Mouse (Mus musculus) bone marrow, adult 2 months (tissue): Measurements from ENCODE around the gene Zfp74.

ENCODE experiments used
- CTCF ChIP-seq: fragments of 200-500 bp; IDR thresholded peaks from 2 replicates; pipeline ENCODE4 v1.5.1; 2011; ENCODE audit warnings: low read length, control low read depth; ENCODE audit not compliant: control insufficient read depth, insufficient read depth
- POLR2A ChIP-seq: fragments of 200-500 bp; IDR thresholded peaks from 2 replicates; pipeline ENCODE4 v1.6.1; 2011; ENCODE audit warnings: low read depth, mild to moderate bottlenecking, control low read depth, low read length, borderline replicate concordance; ENCODE audit not compliant: control insufficient read depth

DNA sequence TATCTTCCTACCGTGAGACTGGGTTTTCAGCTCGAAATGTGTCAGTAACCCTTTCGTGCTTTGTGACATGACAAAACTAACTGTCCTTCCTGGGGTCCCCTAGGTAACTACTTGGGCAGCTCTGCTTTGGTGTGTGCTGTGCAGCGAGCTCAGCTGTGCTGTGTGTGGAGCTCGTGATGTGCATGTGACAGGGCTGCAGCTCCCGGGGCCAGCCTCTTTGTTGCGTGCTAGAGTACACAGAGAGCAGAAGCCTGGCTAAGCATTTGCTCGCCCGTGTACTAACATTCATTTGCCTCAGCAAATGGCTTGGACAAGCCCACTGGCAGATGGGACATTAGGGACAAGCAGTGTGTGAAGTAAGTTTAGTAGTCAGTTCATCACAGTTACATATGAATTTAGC, 39.5 kb upstream of the Zfp74 start:
- TF ChIP-seq CTCF (no peak), POLR2A (no peak)
